Mouse (Mus musculus) small intestine, adult 2 months (tissue): ENCODE data around the gene Atp7b.

Source experiments
- CTCF ChIP-seq: fragments of 200-500 bp; IDR thresholded peaks from 2 replicates; pipeline ENCODE4 v1.5.1; 2012; ENCODE audit warnings: low read depth, mild to moderate bottlenecking, control low read depth, inconsistent platforms, low read length, moderate library complexity, mixed read lengths; ENCODE audit not compliant: insufficient replicate concordance, insufficient read length; ENCODE audit errors: extremely low read depth
- POLR2A ChIP-seq: fragments of 200-500 bp; IDR thresholded peaks from 2 replicates; pipeline ENCODE4 v1.6.1; 2012; ENCODE audit warnings: low read depth, mild to moderate bottlenecking, control low read depth, inconsistent platforms, low read length, moderate library complexity

- TF ChIP-seq CTCF = no peak
- no peak for TF ChIP-seq POLR2A
Observed at GRCm38 (mm10) chr8:22025241-22025640, 34.9 kb downstream of the Atp7b start.
